Mouse (Mus musculus): ENCODE results near the gene Rtf1. TPM values are rescaled to one million over a fixed set of nuclear protein-coding genes. Genes with fewer than 3 reads are reported as not detected.

The Rtf1 gene
- polyA plus RNA-seq, 1 experiment: 47.3 TPM

GRCm38 (mm10) chr2:119757601-119758100 lies 82.8 kb downstream of the Rtf1 start:
- DNase-seq (ENCODE audit: low read depth): peak; percentile 21
- TF ChIP-seq POLR2A (IDR thresholded peaks at IDR 0.05; ENCODE audit: borderline replicate concordance, extremely low read depth, insufficient read depth, insufficient read length, poor library complexity, severe bottlenecking): no peak
- TF ChIP-seq CTCF (IDR thresholded peaks at IDR 0.05; ENCODE audit: borderline replicate concordance, extremely low read depth, insufficient read depth, insufficient read length): no peak

GRCm38 (mm10) chr2:119758101-119758843 lies 83.4 kb downstream of the Rtf1 start:
- no peak for TF ChIP-seq CTCF (IDR thresholded peaks at IDR 0.05; ENCODE audit: borderline replicate concordance, extremely low read depth, insufficient read depth, insufficient read length)
- DNase-seq (ENCODE audit: low read depth): peak; percentile 30

- TF ChIP-seq CTCF (IDR thresholded peaks at IDR 0.05; ENCODE audit: borderline replicate concordance, extremely low read depth, insufficient read depth, insufficient read length) (no peak), POLR2A (IDR thresholded peaks at IDR 0.05; ENCODE audit: borderline replicate concordance, extremely low read depth, insufficient read depth, insufficient read length, poor library complexity, severe bottlenecking) (no peak)
- DNase-seq (ENCODE audit: low read depth): no peak
Observed at GRCm38 (mm10) chr2:119758844-119759835, 84.3 kb downstream of the Rtf1 start.

- DNase-seq (ENCODE audit: low read depth): no peak
- TF ChIP-seq POLR2A (IDR thresholded peaks at IDR 0.05; ENCODE audit: borderline replicate concordance, extremely low read depth, insufficient read depth, insufficient read length, poor library complexity, severe bottlenecking) (no peak), CTCF (IDR thresholded peaks at IDR 0.05; ENCODE audit: borderline replicate concordance, extremely low read depth, insufficient read depth, insufficient read length) (no peak)
Observed at GRCm38 (mm10) chr2:119760251-119760650, 85.4 kb downstream of the Rtf1 start, which contains the start of gene Ltk. Ltk (minus strand) TSS chr2:119760431.

GRCm38 (mm10) chr2:119762276-119762675 lies 87.4 kb downstream of the Rtf1 start:
- no peak for DNase-seq (ENCODE audit: low read depth)
- no peak for TF ChIP-seq POLR2A (IDR thresholded peaks at IDR 0.05; ENCODE audit: borderline replicate concordance, extremely low read depth, insufficient read depth, insufficient read length, poor library complexity, severe bottlenecking)
- no peak for TF ChIP-seq CTCF (IDR thresholded peaks at IDR 0.05; ENCODE audit: borderline replicate concordance, extremely low read depth, insufficient read depth, insufficient read length)

GRCm38 (mm10) chr2:119763924-119764323 lies 89.1 kb downstream of the Rtf1 start:
- TF ChIP-seq POLR2A (IDR thresholded peaks at IDR 0.05; ENCODE audit: borderline replicate concordance, extremely low read depth, insufficient read depth, insufficient read length, poor library complexity, severe bottlenecking) (no peak), CTCF (IDR thresholded peaks at IDR 0.05; ENCODE audit: borderline replicate concordance, extremely low read depth, insufficient read depth, insufficient read length) (no peak)
- no peak for DNase-seq (ENCODE audit: low read depth)

GRCm38 (mm10) chr2:119767246-119767645 lies 92.4 kb downstream of the Rtf1 start:
- peak; percentile 22; the same call in 1 of the 2 replicates for TF ChIP-seq CTCF (IDR thresholded peaks at IDR 0.05; ENCODE audit: borderline replicate concordance, extremely low read depth, insufficient read depth, insufficient read length)
- TF ChIP-seq POLR2A (IDR thresholded peaks at IDR 0.05; ENCODE audit: borderline replicate concordance, extremely low read depth, insufficient read depth, insufficient read length, poor library complexity, severe bottlenecking): no peak
- no peak for DNase-seq (ENCODE audit: low read depth)

Other genes with a start within 250 kb of the Rtf1 start
- gene Ino80, start 197.4 kb upstream of the Rtf1 start, polyA plus RNA-seq (2012; rRNA removed): 11.9 and 15.2 TPM in 2 replicates
- 0.32 and 0.44 TPM in 2 replicates for gene Exd1, start 127.4 kb upstream of the Rtf1 start, polyA plus RNA-seq (2012; rRNA removed)
- gene Chp1, start 127.4 kb upstream of the Rtf1 start, polyA plus RNA-seq (2012; rRNA removed): 63.6 and 67.7 TPM in 2 replicates
- gene Nusap1, start 56.8 kb upstream of the Rtf1 start, polyA plus RNA-seq (2012; rRNA removed): 14.7 and 19.5 TPM in 2 replicates
- 6.6 and 12.6 TPM in 2 replicates for gene Oip5, start 56.6 kb upstream of the Rtf1 start, polyA plus RNA-seq (2012; rRNA removed)
- 11.9 and 14.3 TPM in 2 replicates for gene Ndufaf1, start 12.2 kb upstream of the Rtf1 start, polyA plus RNA-seq (2012; rRNA removed)
- 0.42 and 0.68 TPM in 2 replicates for gene Itpka, start 67.3 kb downstream of the Rtf1 start, polyA plus RNA-seq (2012; rRNA removed)
- 3.3 and 3.8 TPM in 2 replicates for gene Ltk, start 85.4 kb downstream of the Rtf1 start, polyA plus RNA-seq (2012; rRNA removed)
- gene Rpap1, start 112.5 kb downstream of the Rtf1 start, polyA plus RNA-seq (2012; rRNA removed): 24.7 and 25.8 TPM in 2 replicates
- 33.0 and 40.9 TPM in 2 replicates for gene Tyro3, start 122.7 kb downstream of the Rtf1 start, polyA plus RNA-seq (2012; rRNA removed)
- gene Mga, start 222.2 kb downstream of the Rtf1 start, polyA plus RNA-seq (2012; rRNA removed): 22.7 and 31.0 TPM in 2 replicates